Mouse (Mus musculus) olfactory bulb, adult 2 months (tissue): ENCODE measurements at regions not wholly inside any gene's neighbourhood (a gene's known extent, or its start where the extent isn't known, plus 50 kb on each side); places are given as distances from the start of the nearest gene placed in this dataset.

Source experiments
- CTCF ChIP-seq: fragments of 200-500 bp; IDR thresholded peaks from 2 replicates; pipeline ENCODE4 v1.5.1; 2012; ENCODE audit warnings: low read depth, mild to moderate bottlenecking, low read length, moderate library complexity; ENCODE audit not compliant: insufficient read depth
- POLR2A ChIP-seq: fragments of 200-500 bp; IDR thresholded peaks from 2 replicates; pipeline ENCODE4 v1.6.1; 2012; ENCODE audit warnings: mild to moderate bottlenecking, low read depth, low read length, moderate library complexity; ENCODE audit not compliant: insufficient read depth

DNA sequence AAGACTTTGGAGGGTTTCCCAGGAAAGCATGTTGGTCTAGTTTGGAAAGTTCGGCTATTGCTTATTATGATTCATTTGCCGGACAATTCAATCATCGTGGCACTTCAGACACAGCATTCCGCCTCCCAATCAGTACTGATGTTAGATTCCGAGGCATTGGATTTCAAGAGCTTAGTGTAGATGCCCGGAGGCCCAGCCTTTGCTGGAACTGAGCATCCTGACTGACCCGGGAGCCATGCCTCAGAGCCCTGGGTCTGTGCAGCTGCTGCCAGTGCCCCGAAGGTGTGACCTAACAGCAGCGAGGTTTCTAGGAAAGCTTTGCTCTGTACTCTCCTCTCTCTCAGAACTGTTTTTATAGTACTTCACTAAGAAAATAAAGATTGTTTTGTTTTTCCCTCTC is 156.0 kb downstream of the Bcl11a start:
- TF ChIP-seq CTCF (no peak), POLR2A (no peak)
